Mouse (Mus musculus): Measurements from ENCODE around the gene Agmat.

DNA sequence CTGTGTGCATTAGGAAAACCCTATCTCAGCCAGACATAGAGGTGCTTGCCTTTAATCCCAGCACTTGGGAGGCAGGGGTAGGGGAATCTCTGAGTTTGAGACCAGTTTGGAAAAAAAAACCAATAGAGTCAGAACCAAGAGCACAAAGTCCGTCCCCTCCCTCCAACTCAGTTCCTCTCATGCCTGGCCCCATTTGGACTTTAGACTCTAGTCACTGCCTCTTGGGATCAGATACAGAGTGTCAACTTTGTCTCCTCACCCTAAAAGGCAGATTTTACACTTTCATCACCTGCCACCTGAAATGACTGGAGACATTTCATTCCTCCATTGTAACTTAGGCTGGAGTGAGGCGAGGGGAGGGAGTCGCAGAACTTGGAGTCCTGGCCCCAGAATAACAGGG, 17.2 kb upstream of the Agmat start:
- TF ChIP-seq CTCF (IDR thresholded peaks at IDR 0.05; ENCODE audit: low read depth) (no peak), EP300 (IDR thresholded peaks at IDR 0.05; ENCODE audit: low read depth) (no peak)
